Mouse (Mus musculus): ENCODE results near the gene Tmem259. TPM values are rescaled to one million over a fixed set of nuclear protein-coding genes. Genes with fewer than 3 reads are reported as not detected.

Gene Tmem259
- polyA plus RNA-seq, 1 experiment = 102 TPM

GRCm38 (mm10) chr10:79928907-79929701 lies 55.0 kb downstream of the Tmem259 start:
- no peak overlapping the region for H3K4me3 ChIP-seq (ENCODE audit: insufficient read depth, poor library complexity, severe bottlenecking)

GRCm38 (mm10) chr10:79928030-79928694 lies 56.0 kb downstream of the Tmem259 start:
- Histone ChIP-seq H3K79me3 (ENCODE audit: low read depth) (no peaks in the 10 kb centered on the region), H3K36me3 (ENCODE audit: control insufficient read depth, insufficient read depth) (no peaks in the 10 kb centered on the region), H3K4me3 (ENCODE audit: insufficient read depth, poor library complexity, severe bottlenecking) (peak overlapping the region; percentile 55), H3K79me2 (ENCODE audit: control insufficient read depth, insufficient read depth) (no peaks in the 10 kb centered on the region), H3K27me3 (ENCODE audit: control insufficient read depth, insufficient read depth, insufficient read length) (no peaks in the 10 kb centered on the region), H3ac (ENCODE audit: control insufficient read depth, insufficient read length, low read depth) (peak overlapping the region; percentile 36)
- no peak for TF ChIP-seq MYOG (IDR thresholded peaks at IDR 0.05; ENCODE audit: control insufficient read depth, extremely low read depth, insufficient read length)
- no peak for TF ChIP-seq FOSL1 (IDR thresholded peaks at IDR 0.05; ENCODE audit: insufficient read depth, low read length, poor library complexity, severe bottlenecking)
- no peak for TF ChIP-seq MAX (IDR thresholded peaks at IDR 0.05)
- no peak for TF ChIP-seq MYOD1 (IDR thresholded peaks at IDR 0.05; ENCODE audit: control insufficient read depth, insufficient read length, low read depth)
- TF ChIP-seq CTCF (IDR thresholded peaks at IDR 0.05; ENCODE audit: control insufficient read depth, insufficient read depth, insufficient read length) = no peak
- no peak for TF ChIP-seq USF1 (IDR thresholded peaks at IDR 0.05; ENCODE audit: low read depth)
- no peak for TF ChIP-seq CEBPB (IDR thresholded peaks at IDR 0.05; ENCODE audit: low read depth)

More at GRCm38 (mm10) chr10:79928907-79929701, 55.0 kb downstream of the Tmem259 start:
- no peak overlapping the region for H3ac ChIP-seq (ENCODE audit: control insufficient read depth, insufficient read length, low read depth)
- H3K79me2 ChIP-seq (ENCODE audit: control insufficient read depth, insufficient read depth) = no peaks in the 10 kb centered on the region
- H3K79me3 ChIP-seq (ENCODE audit: low read depth) = no peaks in the 10 kb centered on the region
- no peaks in the 10 kb centered on the region for H3K36me3 ChIP-seq (ENCODE audit: control insufficient read depth, insufficient read depth)
- TF ChIP-seq MAX (IDR thresholded peaks at IDR 0.05) (no peak), CTCF (IDR thresholded peaks at IDR 0.05; ENCODE audit: control insufficient read depth, insufficient read depth, insufficient read length) (no peak), FOSL1 (IDR thresholded peaks at IDR 0.05; ENCODE audit: insufficient read depth, low read length, poor library complexity, severe bottlenecking) (no peak), USF1 (IDR thresholded peaks at IDR 0.05; ENCODE audit: low read depth) (no peak), MYOG (IDR thresholded peaks at IDR 0.05; ENCODE audit: control insufficient read depth, extremely low read depth, insufficient read length) (no peak), MYOD1 (IDR thresholded peaks at IDR 0.05; ENCODE audit: control insufficient read depth, insufficient read length, low read depth) (no peak), CEBPB (IDR thresholded peaks at IDR 0.05; ENCODE audit: low read depth) (no peak)
- H3K27me3 ChIP-seq (ENCODE audit: control insufficient read depth, insufficient read depth, insufficient read length) = no peaks in the 10 kb centered on the region

- H3K79me3 ChIP-seq (ENCODE audit: low read depth) = no peaks in the 10 kb centered on the region
- peak overlapping the region; percentile 55 for H3K4me3 ChIP-seq (ENCODE audit: insufficient read depth, poor library complexity, severe bottlenecking)
- no peak for TF ChIP-seq MYOD1 (IDR thresholded peaks at IDR 0.05; ENCODE audit: control insufficient read depth, insufficient read length, low read depth)
- no peak for TF ChIP-seq MAX (IDR thresholded peaks at IDR 0.05)
- TF ChIP-seq FOSL1 (IDR thresholded peaks at IDR 0.05; ENCODE audit: insufficient read depth, low read length, poor library complexity, severe bottlenecking) = no peak
- no peak for TF ChIP-seq MYOG (IDR thresholded peaks at IDR 0.05; ENCODE audit: control insufficient read depth, extremely low read depth, insufficient read length)
- no peak for TF ChIP-seq CTCF (IDR thresholded peaks at IDR 0.05; ENCODE audit: control insufficient read depth, insufficient read depth, insufficient read length)
- no peak for TF ChIP-seq USF1 (IDR thresholded peaks at IDR 0.05; ENCODE audit: low read depth)
- no peak for TF ChIP-seq CEBPB (IDR thresholded peaks at IDR 0.05; ENCODE audit: low read depth)
- no peaks in the 10 kb centered on the region for H3K27me3 ChIP-seq (ENCODE audit: control insufficient read depth, insufficient read depth, insufficient read length)
- H3ac ChIP-seq (ENCODE audit: control insufficient read depth, insufficient read length, low read depth) = peak overlapping the region; percentile 36
- no peaks in the 10 kb centered on the region for H3K79me2 ChIP-seq (ENCODE audit: control insufficient read depth, insufficient read depth)
- H3K36me3 ChIP-seq (ENCODE audit: control insufficient read depth, insufficient read depth) = no peaks in the 10 kb centered on the region
Observed at GRCm38 (mm10) chr10:79927324-79928029, 56.7 kb downstream of the Tmem259 start.

GRCm38 (mm10) chr10:79926491-79927323 lies 57.4 kb downstream of the Tmem259 start, which contains the start of gene Arid3a:
Gene Arid3a, plus strand, starts transcription at chr10:79927043.
- TF ChIP-seq CTCF (IDR thresholded peaks at IDR 0.05; ENCODE audit: control insufficient read depth, insufficient read depth, insufficient read length) = no peak
- no peak for TF ChIP-seq MAX (IDR thresholded peaks at IDR 0.05)
- no peak for TF ChIP-seq MYOD1 (IDR thresholded peaks at IDR 0.05; ENCODE audit: control insufficient read depth, insufficient read length, low read depth)
- no peak for TF ChIP-seq FOSL1 (IDR thresholded peaks at IDR 0.05; ENCODE audit: insufficient read depth, low read length, poor library complexity, severe bottlenecking)
- no peak for TF ChIP-seq MYOG (IDR thresholded peaks at IDR 0.05; ENCODE audit: control insufficient read depth, extremely low read depth, insufficient read length)
- TF ChIP-seq USF1 (IDR thresholded peaks at IDR 0.05; ENCODE audit: low read depth) = no peak
- no peak for TF ChIP-seq CEBPB (IDR thresholded peaks at IDR 0.05; ENCODE audit: low read depth)
- H3K79me2 ChIP-seq (ENCODE audit: control insufficient read depth, insufficient read depth) = no peaks in the 10 kb centered on the region

More at GRCm38 (mm10) chr10:79926491-79927323, 57.4 kb downstream of the Tmem259 start, which contains the start of gene Arid3a:
- Histone ChIP-seq H3K79me3 (ENCODE audit: low read depth) (no peaks in the 10 kb centered on the region), H3K36me3 (ENCODE audit: control insufficient read depth, insufficient read depth) (no peaks in the 10 kb centered on the region), H3ac (ENCODE audit: control insufficient read depth, insufficient read length, low read depth) (peak within 1 kb of the TSS; percentile 50), H3K27me3 (ENCODE audit: control insufficient read depth, insufficient read depth, insufficient read length) (peaks cover 2% of the 10 kb centered on the region), H3K4me3 (ENCODE audit: insufficient read depth, poor library complexity, severe bottlenecking) (peak within 1 kb of the TSS; percentile 55)

Data from C2C12 (cell line).